Mouse (Mus musculus) heart, embryonic 12.5 days (tissue): ENCODE measurements around the gene Urb2. TPM values are rescaled to one million over a fixed set of nuclear protein-coding genes. Genes with fewer than 3 reads are reported as not detected.
"Not testable (repeated sequence)": the region's sequence is repeated elsewhere in the genome, so short reads cannot be mapped to it uniquely, and the experiment has no call there.

Experiments
- ATAC-seq: fragments of 200-750 bp; cut with Nextera tagmentation; 2 replicates; pipeline ENCODE4 v1.8.0; 2017; ENCODE audit warnings: moderate TSS enrichment, moderate library complexity; ENCODE audit not compliant: insufficient number of reproducible peaks, low FRiP score
- H3K27ac ChIP-seq: fragments of 300-500 bp; sonication (generic); 2 replicates; pipeline ENCODE4 v1.5.1; 2016; ENCODE audit warnings: mild to moderate bottlenecking, moderate library complexity; ENCODE audit not compliant: poor library complexity, severe bottlenecking
- H3K27me3 ChIP-seq: fragments of 300-500 bp; sonication (generic); replicated peaks from 2 replicates; pipeline ENCODE4 v1.6.1; 2016; ENCODE audit warnings: mild to moderate bottlenecking, moderate library complexity
- H3K36me3 ChIP-seq: fragments of 300-500 bp; sonication (generic); 2 replicates; pipeline ENCODE4 v1.6.1; 2016; ENCODE audit warnings: mild to moderate bottlenecking, moderate library complexity
- H3K4me1 ChIP-seq: fragments of 300-500 bp; sonication (generic); replicated peaks from 2 replicates; pipeline ENCODE4 v1.6.1; 2016; ENCODE audit warnings: mild to moderate bottlenecking
- H3K4me2 ChIP-seq: fragments of 300-500 bp; sonication (generic); 2 replicates; pipeline ENCODE4 v1.6.1; 2016; ENCODE audit warnings: mild to moderate bottlenecking, moderate library complexity
- H3K4me3 ChIP-seq: fragments of 300-500 bp; sonication (generic); 2 replicates; pipeline ENCODE4 v1.5.1; 2016; ENCODE audit warnings: mild to moderate bottlenecking
- H3K9ac ChIP-seq: fragments of 300-500 bp; sonication (generic); 2 replicates; pipeline ENCODE4 v1.6.1; 2016; ENCODE audit warnings: mild to moderate bottlenecking, moderate library complexity
- H3K9me3 ChIP-seq: fragments of 300-500 bp; sonication (generic); replicated peaks from 2 replicates; pipeline ENCODE4 v1.6.1; 2016; ENCODE audit warnings: mild to moderate bottlenecking, moderate library complexity
- WGBS: fragments of 180-500 bp; shearing (Covaris S2); methylation state at CpG from one replicate; pipeline ENCODE4 v1.1.7; 2016; 5-methylcytosine and 5-hydroxymethylcytosine counted together
- polyA plus RNA-seq: library from polyadenylated mRNA; unstranded; fragments of >200 nt; fragmentation: Nextera tagmentation; extraction: Ambion mirVana; gene quantifications from 2 replicates; pipeline ENCODE4 v1.2.1, GENCODE M21; 2016

Gene Urb2
- polyA plus RNA-seq, 1 experiment from 2014 or later: 5.6 TPM

- ATAC-seq: no peak
- Histone ChIP-seq H3K27ac (no peak overlapping the region), H3K4me1 (peaks cover 35% of the 10 kb centered on the region), H3K36me3 (peaks cover 3% of the 10 kb centered on the region), H3K27me3 (no peaks in the 10 kb centered on the region), H3K4me3 (no peak overlapping the region), H3K9me3 (no peaks in the 10 kb centered on the region), H3K9ac (no peak overlapping the region), H3K4me2 (no peak overlapping the region)
- 88% methylated on average over 3 of the region's 3 CpGs for WGBS
These were observed 6.6 kb upstream of the Urb2 start for GRCm38 (mm10) chr8:124014751-124015150.

DNA sequence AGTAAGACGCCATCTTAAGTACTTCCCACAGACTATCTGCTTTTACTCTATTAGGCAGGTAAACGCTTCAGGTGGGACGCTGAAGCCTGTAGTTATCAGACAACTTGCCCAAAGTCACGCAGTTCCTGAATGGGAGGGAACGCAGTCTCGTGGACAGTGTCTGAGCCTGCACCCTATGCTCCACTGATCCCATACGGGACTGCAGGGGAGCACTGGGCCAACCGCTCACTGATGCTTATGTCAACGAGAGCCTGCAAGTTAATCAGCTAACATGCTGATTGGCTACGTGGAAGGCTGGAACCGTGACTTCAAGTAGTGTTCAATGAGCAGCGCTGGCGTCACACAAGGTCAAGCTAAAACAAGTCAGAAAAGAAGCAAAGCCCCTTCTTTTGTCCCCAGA is 1.5 kb upstream of the Urb2 start:
- H3K9me3 ChIP-seq: no peaks in the 10 kb centered on the region
- H3K27ac ChIP-seq: no peak overlapping the region
- no peaks in the 10 kb centered on the region for H3K27me3 ChIP-seq
- ATAC-seq: peak; percentile 59; the same call in 1 of the 2 replicates
- WGBS: 21% methylated on average over 13 of the region's 13 CpGs
- H3K36me3 ChIP-seq: peaks cover 11% of the 10 kb centered on the region
- peak overlapping the region; percentile 58 for H3K9ac ChIP-seq
- H3K4me2 ChIP-seq: peak overlapping the region; percentile 87
- peak overlapping the region; percentile 81 for H3K4me3 ChIP-seq
- peaks cover 35% of the 10 kb centered on the region for H3K4me1 ChIP-seq

DNA sequence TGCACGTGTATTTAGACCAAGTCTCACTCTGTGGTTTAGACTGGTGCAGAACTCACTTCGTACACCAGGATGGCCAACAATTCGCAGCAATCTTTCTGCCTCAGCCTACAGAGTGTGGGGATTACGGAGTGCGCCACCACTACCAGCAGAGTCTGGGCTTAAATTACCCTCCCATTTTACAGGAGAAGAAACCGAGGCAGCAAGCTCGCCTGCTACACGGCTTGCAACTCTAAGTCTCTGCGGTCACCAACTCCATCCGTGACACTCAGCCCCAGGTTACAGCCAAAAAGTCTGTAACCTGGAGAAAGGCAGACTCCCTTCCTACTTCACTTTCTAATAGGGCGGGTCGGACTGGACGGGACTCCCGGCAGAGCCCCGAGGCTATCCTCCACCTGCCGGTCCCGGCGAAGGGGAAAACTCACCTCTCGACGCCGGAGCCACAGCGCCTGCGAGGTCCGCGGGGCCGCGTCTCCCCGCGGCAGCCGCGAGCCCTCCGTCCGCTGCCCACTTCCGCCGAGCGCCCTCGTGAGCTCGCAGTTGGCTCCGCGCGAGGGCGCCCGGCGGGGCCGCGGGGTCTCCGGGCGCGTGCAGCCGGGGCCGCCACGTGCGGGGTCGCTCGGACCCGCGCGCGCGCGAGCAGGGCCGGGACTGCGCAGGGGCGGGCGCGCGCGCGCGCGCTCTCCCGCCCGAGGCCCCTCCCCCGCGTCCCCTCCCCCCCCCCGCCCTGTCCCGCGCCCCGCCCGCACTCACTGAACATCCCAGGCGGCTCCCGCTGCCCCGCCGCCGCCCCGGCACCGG is 670 bp upstream of the Urb2 start:
- H3K4me3 ChIP-seq: peak overlapping the region; percentile 81
- H3K36me3 ChIP-seq: peaks cover 18% of the 10 kb centered on the region
- WGBS: 4% methylated on average over 68 of the region's 87 CpGs
- H3K4me2 ChIP-seq: peak overlapping the region; percentile 87
- H3K9me3 ChIP-seq: no peaks in the 10 kb centered on the region
- peak overlapping the region; percentile 84 for H3K27ac ChIP-seq
- ATAC-seq: peak; percentile 85
- peaks cover 35% of the 10 kb centered on the region for H3K4me1 ChIP-seq
- peak overlapping the region; percentile 73 for H3K9ac ChIP-seq
- no peaks in the 10 kb centered on the region for H3K27me3 ChIP-seq

- H3K27me3 ChIP-seq, H3K4me1 ChIP-seq, H3K9me3 ChIP-seq, ATAC-seq, H3K4me2 ChIP-seq, H3K4me3 ChIP-seq, H3K9ac ChIP-seq, H3K27ac ChIP-seq: not testable (repeated sequence)
- H3K36me3 ChIP-seq: peaks cover 69% of the 10 kb centered on the region
- WGBS: 80% methylated on average over 2 of the region's 2 CpGs
These were observed 5.0 kb downstream of the Urb2 start for GRCm38 (mm10) chr8:124026265-124026664.

GRCm38 (mm10) chr8:124027831-124028230 is 6.5 kb downstream of the Urb2 start:
- no peak overlapping the region for H3K9ac ChIP-seq
- no peak overlapping the region for H3K4me2 ChIP-seq
- H3K4me1 ChIP-seq: no peaks in the 10 kb centered on the region
- H3K9me3 ChIP-seq: no peaks in the 10 kb centered on the region
- H3K36me3 ChIP-seq: peaks cover 77% of the 10 kb centered on the region
- H3K27ac ChIP-seq: no peak overlapping the region
- no peaks in the 10 kb centered on the region for H3K27me3 ChIP-seq
- 88% methylated on average over 6 of the region's 6 CpGs for WGBS
- ATAC-seq: no peak
- H3K4me3 ChIP-seq: no peak overlapping the region

- no peak overlapping the region for H3K4me2 ChIP-seq
- H3K27ac ChIP-seq: no peak overlapping the region
- H3K9ac ChIP-seq: no peak overlapping the region
- peaks cover 86% of the 10 kb centered on the region for H3K36me3 ChIP-seq
- H3K9me3 ChIP-seq: no peaks in the 10 kb centered on the region
- 62% methylated on average over 5 of the region's 5 CpGs for WGBS
- no peaks in the 10 kb centered on the region for H3K27me3 ChIP-seq
- H3K4me3 ChIP-seq: no peak overlapping the region
- H3K4me1 ChIP-seq: no peaks in the 10 kb centered on the region
- ATAC-seq: no peak
These were observed 12.1 kb downstream of the Urb2 start for GRCm38 (mm10) chr8:124033400-124033799.

GRCm38 (mm10) chr8:124038121-124038520 is 16.8 kb downstream of the Urb2 start:
- no peak for ATAC-seq
- 91% methylated on average over 7 of the region's 7 CpGs for WGBS
- Histone ChIP-seq H3K4me3 (no peak overlapping the region), H3K9ac (no peak overlapping the region), H3K9me3 (no peaks in the 10 kb centered on the region), H3K27ac (no peak overlapping the region), H3K36me3 (peaks cover 86% of the 10 kb centered on the region), H3K4me1 (no peaks in the 10 kb centered on the region), H3K4me2 (no peak overlapping the region), H3K27me3 (no peaks in the 10 kb centered on the region)

GRCm38 (mm10) chr8:124039351-124039750 is 18.0 kb downstream of the Urb2 start:
- Histone ChIP-seq H3K9me3 (no peaks in the 10 kb centered on the region), H3K9ac (no peak overlapping the region), H3K27ac (no peak overlapping the region), H3K4me3 (no peak overlapping the region), H3K4me2 (no peak overlapping the region), H3K27me3 (no peaks in the 10 kb centered on the region), H3K36me3 (peaks cover 80% of the 10 kb centered on the region), H3K4me1 (no peaks in the 10 kb centered on the region)
- WGBS: 79% methylated on average over 4 of the region's 4 CpGs
- ATAC-seq: no peak

DNA sequence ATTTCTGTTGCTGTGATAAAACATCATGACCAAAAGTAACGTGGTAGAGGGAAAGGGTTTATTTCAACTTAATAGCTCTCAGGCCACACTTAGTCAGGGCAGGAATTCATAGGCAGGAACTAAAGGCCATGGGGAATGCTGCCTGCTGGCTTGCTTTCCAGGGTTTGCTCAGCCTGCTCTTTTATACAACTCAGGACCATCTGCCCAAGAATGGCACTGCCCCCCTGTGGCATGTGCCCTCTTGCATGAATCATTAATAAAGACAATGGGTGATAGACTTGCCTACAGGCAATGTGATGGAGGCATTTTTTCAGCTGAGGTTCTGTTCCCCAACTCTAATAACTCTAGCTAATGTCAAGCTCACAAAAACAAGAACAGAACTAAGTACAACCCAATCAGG is 20.9 kb downstream of the Urb2 start:
- Histone ChIP-seq H3K4me2 (no peak overlapping the region), H3K36me3 (peaks cover 75% of the 10 kb centered on the region)

DNA sequence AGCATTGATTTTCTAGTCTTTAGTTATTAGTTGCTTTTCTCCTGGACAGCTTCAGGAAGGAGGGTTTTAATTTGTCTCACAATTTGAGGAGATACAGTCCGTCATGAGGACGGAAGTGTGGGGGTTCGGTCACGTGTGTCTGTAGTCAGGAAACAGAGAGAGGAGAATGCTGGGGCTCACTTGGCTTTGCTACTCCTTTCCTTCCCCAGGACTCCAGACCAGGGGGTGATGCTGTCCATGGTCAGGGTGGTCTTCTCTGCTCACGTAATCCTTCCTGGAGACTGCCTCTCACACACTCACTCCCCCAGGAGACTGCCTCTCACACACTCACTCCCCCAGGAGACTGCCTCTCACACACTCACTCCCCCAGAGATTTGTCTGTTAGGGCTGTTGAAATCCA is 23.1 kb downstream of the Urb2 start:
- no peak overlapping the region for H3K4me2 ChIP-seq
- no peak overlapping the region for H3K27ac ChIP-seq
- H3K4me1 ChIP-seq: no peaks in the 10 kb centered on the region
- no peaks in the 10 kb centered on the region for H3K27me3 ChIP-seq
- H3K9me3 ChIP-seq: no peaks in the 10 kb centered on the region
- peaks cover 70% of the 10 kb centered on the region for H3K36me3 ChIP-seq
- H3K9ac ChIP-seq: no peak overlapping the region
- ATAC-seq: no peak
- WGBS: 87% methylated on average over 5 of the region's 5 CpGs
- no peak overlapping the region for H3K4me3 ChIP-seq

More for the DNA sequence above, 20.9 kb downstream of the Urb2 start:
- no peak overlapping the region for H3K27ac ChIP-seq
- no peak overlapping the region for H3K9ac ChIP-seq
- no peaks in the 10 kb centered on the region for H3K27me3 ChIP-seq
- no peaks in the 10 kb centered on the region for H3K4me1 ChIP-seq
- no peak for ATAC-seq
- no peak overlapping the region for H3K4me3 ChIP-seq
- WGBS: 89% methylated on average over 1 of the region's 1 CpGs
- H3K9me3 ChIP-seq: no peaks in the 10 kb centered on the region

- Histone ChIP-seq H3K4me1 (no peaks in the 10 kb centered on the region), H3K4me2 (no peak overlapping the region), H3K4me3 (no peak overlapping the region), H3K27me3 (no peaks in the 10 kb centered on the region), H3K9me3 (no peaks in the 10 kb centered on the region), H3K9ac (no peak overlapping the region), H3K36me3 (peaks cover 65% of the 10 kb centered on the region), H3K27ac (no peak overlapping the region)
- WGBS: 90% methylated on average over 12 of the region's 12 CpGs
- ATAC-seq: no peak
These were observed 23.6 kb downstream of the Urb2 start for GRCm38 (mm10) chr8:124044931-124045330.

- WGBS: 75% methylated on average over 8 of the region's 8 CpGs
- peaks cover 59% of the 10 kb centered on the region for H3K36me3 ChIP-seq
- H3K9ac ChIP-seq: no peak overlapping the region
These were observed 24.5 kb downstream of the Urb2 start for GRCm38 (mm10) chr8:124045856-124046255.

More at GRCm38 (mm10) chr8:124045856-124046255, 24.5 kb downstream of the Urb2 start:
- ATAC-seq: peak; percentile 75; the same call in 1 of the 2 replicates
- no peaks in the 10 kb centered on the region for H3K27me3 ChIP-seq
- no peak overlapping the region for H3K4me2 ChIP-seq
- no peaks in the 10 kb centered on the region for H3K9me3 ChIP-seq
- H3K4me3 ChIP-seq: no peak overlapping the region
- H3K4me1 ChIP-seq: no peaks in the 10 kb centered on the region
- no peak overlapping the region for H3K27ac ChIP-seq
